Mouse (Mus musculus) liver, embryonic 14.5 days (tissue): Measurements from ENCODE around the gene Jdp2. TPM values are rescaled to one million over a fixed set of nuclear protein-coding genes. Genes with fewer than 3 reads are reported as not detected.

Experiments used
- ATAC-seq: fragments of 200-750 bp; cut with Nextera tagmentation; 2 replicates; pipeline ENCODE4 v1.8.0; 2017; ENCODE audit warnings: moderate number of reproducible peaks, mild to moderate bottlenecking, moderate library complexity; ENCODE audit not compliant: insufficient read depth
- DNase-seq, 3 experiments: peaks; one replicate each; pipeline ENCODE4 v3.0.0-alpha.2; 2012 to 2013; ENCODE audit warnings: low read depth in 3 of 3, low spot score in 3 of 3
- H3K27ac ChIP-seq: fragments of 300-500 bp; sonication (generic); 2 replicates; pipeline ENCODE4 v1.5.1; 2014; ENCODE audit warnings: moderate library complexity, mild to moderate bottlenecking, control low read depth, inconsistent platforms
- H3K27me3 ChIP-seq: fragments of 300-500 bp; sonication (generic); 2 replicates; pipeline ENCODE4 v1.6.1; 2014; ENCODE audit warnings: mild to moderate bottlenecking, low read length, moderate library complexity; ENCODE audit not compliant: control insufficient read depth, insufficient read depth
- H3K36me3 ChIP-seq: fragments of 300-500 bp; sonication (generic); replicated peaks from 2 replicates; pipeline ENCODE4 v1.6.1; 2014; ENCODE audit warnings: low read depth; ENCODE audit not compliant: control insufficient read depth, insufficient read depth
- H3K4me1 ChIP-seq, 2 experiments: fragments of 200-500 bp in 1 of 2; fragments of 300-500 bp in 1 of 2; sonication (generic) in 1 of 2; replicated peaks; 2 replicates each; pipeline ENCODE4 v1.6.1; 2012 to 2014; ENCODE audit warnings: antibody characterized with exemption in 1 of 2, inconsistent platforms in 1 of 2, low read length in 1 of 2; ENCODE audit not compliant: control insufficient read depth in 2 of 2, insufficient read depth in 2 of 2
- H3K4me2 ChIP-seq: fragments of 300-500 bp; sonication (generic); 2 replicates; pipeline ENCODE4 v1.6.1; 2014; ENCODE audit warnings: low read depth, mild to moderate bottlenecking, control low read depth, moderate library complexity
- H3K4me3 ChIP-seq, 2 experiments: fragments of 200-500 bp in 1 of 2; fragments of 300-500 bp in 1 of 2; sonication (generic) in 1 of 2; 2 replicates each; pipeline ENCODE4 v1.5.1; 2012 to 2014; ENCODE audit warnings: low read depth in 2 of 2, low read length in 2 of 2, mild to moderate bottlenecking in 2 of 2, control low read depth in 1 of 2, inconsistent platforms in 1 of 2, moderate library complexity in 1 of 2; ENCODE audit not compliant: insufficient read depth in 1 of 2
- H3K9ac ChIP-seq: fragments of 300-500 bp; sonication (generic); replicated peaks from 2 replicates; pipeline ENCODE4 v1.6.1; 2014; ENCODE audit warnings: mild to moderate bottlenecking, control low read depth, moderate library complexity
- H3K9me3 ChIP-seq: fragments of 300-500 bp; sonication (generic); 2 replicates; pipeline ENCODE4 v1.6.1; 2016; ENCODE audit warnings: low read length, mixed read lengths; ENCODE audit not compliant: control insufficient read depth
- CTCF ChIP-seq: IDR thresholded peaks from 2 replicates; pipeline ENCODE4 v1.5.1; 2016; ENCODE audit warnings: antibody characterized with exemption, low read depth, control low read depth
- EP300 ChIP-seq: IDR thresholded peaks from 2 replicates; pipeline ENCODE4 v1.6.1; 2016; ENCODE audit warnings: antibody characterized with exemption, low read depth
- WGBS: fragments of 180-500 bp; shearing (Covaris S2); extraction: QIAGEN DNeasy Blood & Tissue Kit; methylation state at CpG from one replicate; pipeline ENCODE4 v1.1.7; 2014; ENCODE audit not compliant: insufficient replicate concordance; 5-methylcytosine and 5-hydroxymethylcytosine counted together
- polyA plus RNA-seq, 2 experiments: library from polyadenylated mRNA; depleted of rRNA in 1 of 2; stranded (reverse) in 1 of 2; unstranded in 1 of 2; fragments of >200 nt; fragmentation: Nextera tagmentation in 1 of 2; extraction: Ambion mirVana in 1 of 2; gene quantifications; 2 replicates each; pipeline versions ENCODE4 v1.2.1 to v1.2.3; 2012 to 2014

Gene Jdp2
- polyA plus RNA-seq, 2 experiments: 0.18 to 2.1 TPM

GRCm38 (mm10) chr12:85617885-85618284 is 19.1 kb downstream of the Jdp2 start:
- Histone ChIP-seq H3K9me3 (no peaks in the 10 kb centered on the region), H3K36me3 (no peaks in the 10 kb centered on the region), H3K27ac (no peak overlapping the region), H3K4me3 (no peak overlapping the region), H3K27me3 (no peaks in the 10 kb centered on the region), H3K4me2 (no peak overlapping the region), H3K9ac (no peak overlapping the region), H3K4me1 (no peaks in the 10 kb centered on the region)
- ATAC-seq (no peak), DNase-seq (no peak)
- WGBS: 77% methylated on average over 9 of the region's 9 CpGs
- TF ChIP-seq CTCF (no peak), EP300 (no peak)

- Histone ChIP-seq H3K36me3 (no peaks in the 10 kb centered on the region), H3K27me3 (no peaks in the 10 kb centered on the region), H3K4me2 (no peak overlapping the region), H3K4me3 (no peak overlapping the region), H3K9me3 (no peaks in the 10 kb centered on the region), H3K4me1 (peaks cover 0 to 3% of the 10 kb centered on the region in 2 experiments; a peak in 2 of 4 replicates), H3K9ac (no peak overlapping the region), H3K27ac (no peak overlapping the region)
- 66% methylated on average over 5 of the region's 5 CpGs for WGBS
- no peak for ATAC-seq
- TF ChIP-seq EP300 (no peak), CTCF (no peak)
- no peak for DNase-seq
Measured at GRCm38 (mm10) chr12:85618430-85618829, 19.6 kb downstream of the Jdp2 start.

- Histone ChIP-seq H3K9me3 (no peaks in the 10 kb centered on the region), H3K4me1 (peaks cover 0 to 4% of the 10 kb centered on the region in 2 experiments; a peak in 2 of 4 replicates), H3K27me3 (no peaks in the 10 kb centered on the region), H3K27ac (no peak overlapping the region), H3K4me2 (no peak overlapping the region), H3K4me3 (no peak overlapping the region), H3K36me3 (no peaks in the 10 kb centered on the region), H3K9ac (no peak overlapping the region)
- DNase-seq (no peak), ATAC-seq (no peak)
- WGBS: 58% methylated on average over 7 of the region's 7 CpGs
- no peak for TF ChIP-seq CTCF
- no peak for TF ChIP-seq EP300
Measured at GRCm38 (mm10) chr12:85619283-85619897, 20.6 kb downstream of the Jdp2 start.

DNA sequence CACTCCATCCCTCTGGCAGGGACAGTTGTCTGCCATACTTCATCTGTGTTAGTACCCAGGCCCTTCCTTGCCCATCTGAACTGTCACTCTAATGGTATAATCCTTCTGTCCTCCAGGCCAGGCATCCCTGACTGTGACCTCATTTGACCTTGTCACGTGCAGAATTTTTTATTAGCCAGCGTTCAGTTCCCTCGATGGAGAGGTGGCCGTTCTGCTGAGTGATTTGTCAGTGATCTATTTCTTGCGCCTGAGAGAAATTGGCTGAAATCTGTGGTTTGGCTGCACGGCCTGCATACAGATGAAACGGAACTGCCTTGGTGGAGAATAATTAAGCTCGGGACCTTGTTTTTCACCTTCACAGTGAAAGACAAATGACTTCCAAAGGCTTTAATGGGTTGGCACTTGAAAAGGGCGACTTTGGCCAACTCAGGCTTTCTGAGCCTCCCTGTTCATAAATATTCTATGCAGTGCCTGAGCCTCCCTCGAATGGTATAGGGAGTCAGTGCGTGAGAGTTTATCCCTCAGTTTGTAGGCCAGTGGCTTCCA is 21.1 kb downstream of the Jdp2 start:
- ATAC-seq: no peak
- WGBS: 68% methylated on average over 11 of the region's 11 CpGs

DNA sequence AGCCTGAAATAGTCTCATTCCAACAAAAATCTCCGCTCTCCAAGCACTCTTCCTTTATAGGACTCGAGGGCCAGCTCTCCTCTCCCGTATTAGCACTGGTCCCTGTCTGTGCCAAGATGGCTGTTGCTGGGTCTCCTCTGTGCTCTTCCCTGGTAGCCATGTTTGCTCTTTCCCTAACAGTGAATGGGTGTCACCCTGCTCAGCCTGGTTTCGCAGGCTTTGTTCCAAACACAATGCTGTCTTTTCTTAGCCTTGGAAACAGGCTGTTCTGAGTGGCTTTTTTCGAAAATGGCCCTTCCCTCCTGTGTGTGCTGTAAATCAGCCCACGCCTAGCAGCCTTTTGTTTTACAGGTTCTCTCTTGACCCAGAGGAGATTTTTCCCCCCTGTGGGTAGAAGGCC is 22.2 kb downstream of the Jdp2 start:
- 61% methylated on average over 6 of the region's 6 CpGs for WGBS
- no peak overlapping the region for H3K4me2 ChIP-seq
- no peak overlapping the region for H3K4me3 ChIP-seq
- no peak overlapping the region for H3K27ac ChIP-seq
- DNase-seq: no peak
- H3K4me1 ChIP-seq: peaks cover 0 to 7% of the 10 kb centered on the region in 2 experiments; a peak in 2 of 4 replicates
- no peak for ATAC-seq
- no peaks in the 10 kb centered on the region for H3K9me3 ChIP-seq
- no peaks in the 10 kb centered on the region for H3K27me3 ChIP-seq
- TF ChIP-seq EP300: no peak
- no peak for TF ChIP-seq CTCF
- H3K36me3 ChIP-seq: no peaks in the 10 kb centered on the region
- no peak overlapping the region for H3K9ac ChIP-seq

More for the DNA sequence above, 21.1 kb downstream of the Jdp2 start:
- H3K27ac ChIP-seq: no peak overlapping the region
- no peak overlapping the region for H3K9ac ChIP-seq
- no peak overlapping the region for H3K4me2 ChIP-seq
- no peak overlapping the region for H3K4me3 ChIP-seq
- H3K9me3 ChIP-seq: no peaks in the 10 kb centered on the region
- peaks cover 0 to 7% of the 10 kb centered on the region in 2 experiments; a peak in 2 of 4 replicates for H3K4me1 ChIP-seq
- H3K27me3 ChIP-seq: no peaks in the 10 kb centered on the region
- TF ChIP-seq CTCF (no peak), EP300 (no peak)
- DNase-seq: no peak
- H3K36me3 ChIP-seq: no peaks in the 10 kb centered on the region
